Mouse (Mus musculus) ovary, adult 2 months (tissue): ENCODE measurements around the gene Klhl28. TPM values are rescaled to one million over a fixed set of nuclear protein-coding genes. Genes with fewer than 3 reads are reported as not detected.

ENCODE experiments used
- polyA plus RNA-seq: library from polyadenylated mRNA; depleted of rRNA; stranded (reverse); fragments of >200 nt; gene quantifications from 2 replicates; pipeline ENCODE4 v1.2.3, GENCODE M21; 2012; rRNA removed

Klhl28 gene
- polyA plus RNA-seq: 1.5 and 2.5 TPM in 2 replicates

GRCm38 (mm10) chr12:64965124-64966026 is at the start of gene Klhl28, which contains the start of gene Togaram1:
Gene Klhl28 (minus strand): TSS chr12:64965534.
Gene Togaram1 (plus strand): TSS chr12:64965804.

GRCm38 (mm10) chr12:64917578-64918471 is 47.5 kb downstream of the Klhl28 start, which contains the start of gene Gm527:
Gene Gm527 (plus strand): TSS chr12:64917906.

Other genes with a start within 250 kb of the Klhl28 start
- 0.89 and 1.2 TPM in 2 replicates for gene Gm527, start 47.6 kb downstream of the Klhl28 start, polyA plus RNA-seq
- gene Togaram1, start 270 bp upstream of the Klhl28 start, polyA plus RNA-seq: 5.4 and 5.8 TPM in 2 replicates
- 9.1 and 9.8 TPM in 2 replicates for gene Prpf39, start 70.8 kb upstream of the Klhl28 start, polyA plus RNA-seq
- gene Fkbp3, start 108.5 kb upstream of the Klhl28 start, polyA plus RNA-seq: 15.5 and 18.8 TPM in 2 replicates
- 3.1 and 8.4 TPM in 2 replicates for gene Fancm, start 110.1 kb upstream of the Klhl28 start, polyA plus RNA-seq
- 0.14 and 0.30 TPM in 2 replicates for gene Mis18bp1, start 207.1 kb upstream of the Klhl28 start, polyA plus RNA-seq